Mouse (Mus musculus): Measurements from ENCODE around the gene Pgp. TPM values are rescaled to one million over a fixed set of nuclear protein-coding genes. Genes with fewer than 3 reads are reported as not detected.

The Pgp gene
- total RNA-seq, 2 experiments from 2014 or later: 65.8 to 69.6 TPM

- H3K4me3 ChIP-seq: no peak overlapping the region
- peak in 1 of 2 experiments; percentile 18 for DNase-seq (ENCODE audit: extremely low spot score in 1 of 2, low spot score in 2 of 2)
- intact Hi-C loops (cut with DNase I): no loop called here
- peak overlapping the region; percentile 99; the same call in 1 of the 2 replicates for H3K27ac ChIP-seq
- TF ChIP-seq CTCF (IDR thresholded peaks at IDR 0.05): no peak
Measured at GRCm38 (mm10) chr17:24477053-24477984, 7.1 kb downstream of the Pgp start.

DNA sequence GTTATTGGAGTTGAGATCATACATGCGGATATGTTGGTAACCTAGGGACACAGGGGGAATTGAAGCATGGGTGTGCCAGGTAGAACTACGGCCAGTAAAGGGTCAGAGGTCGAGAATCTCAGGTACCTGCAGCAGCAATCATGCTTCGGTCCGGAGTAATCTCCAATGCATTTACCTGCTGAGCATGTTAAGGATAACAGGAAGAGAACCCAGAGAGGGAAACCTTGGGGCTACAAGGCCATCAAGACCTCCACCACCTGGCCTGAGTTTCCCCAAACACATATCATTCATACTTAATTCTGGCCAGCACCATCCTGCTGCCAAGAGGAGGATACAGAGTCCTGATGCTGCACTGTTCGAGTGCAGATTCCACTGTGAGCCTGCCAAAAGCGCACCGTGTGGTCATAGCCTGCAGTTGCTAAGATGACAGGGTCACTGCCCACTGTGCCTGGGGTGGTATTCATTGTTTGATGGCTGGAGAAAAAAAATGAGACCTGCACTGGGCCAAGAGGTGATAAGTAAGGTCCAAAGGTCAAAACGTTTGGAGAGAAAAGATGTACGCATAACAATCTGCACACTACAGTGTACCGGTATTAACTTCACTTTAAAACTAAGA, 7.9 kb downstream of the Pgp start:
- no peak for TF ChIP-seq CTCF (IDR thresholded peaks at IDR 0.05)
- DNase-seq (ENCODE audit: extremely low spot score in 1 of 2, low spot score in 2 of 2): peak in 1 of 2 experiments; percentile 13
- peak overlapping the region; percentile 92 for H3K4me3 ChIP-seq
- intact Hi-C loops (cut with DNase I): no loop called here
- H3K27ac ChIP-seq: peak overlapping the region; percentile 99

GRCm38 (mm10) chr17:24478663-24479380, 8.6 kb downstream of the Pgp start, which contains the start of gene Mlst8:
TSS of gene Mlst8 (minus strand) at chr17:24479078.
- intact Hi-C loops (cut with DNase I): no loop called here
- Histone ChIP-seq H3K4me3 (peak within 1 kb of the TSS; percentile 92), H3K27ac (peak within 1 kb of the TSS; percentile 99)
- peak; percentile 96 to 98 for DNase-seq (ENCODE audit: extremely low spot score in 1 of 2, low spot score in 2 of 2)
- TF ChIP-seq CTCF (IDR thresholded peaks at IDR 0.05): peak; percentile 89

GRCm38 (mm10) chr17:24479431-24479830, 9.2 kb downstream of the Pgp start:
- TF ChIP-seq CTCF (IDR thresholded peaks at IDR 0.05): no peak
- Histone ChIP-seq H3K27ac (peak overlapping the region; percentile 99), H3K4me3 (peak overlapping the region; percentile 92)
- intact Hi-C loops (cut with DNase I): no loop called here
- DNase-seq (ENCODE audit: extremely low spot score in 1 of 2, low spot score in 2 of 2): no peak

- peak in 1 of 2 experiments; percentile 12 for DNase-seq (ENCODE audit: extremely low spot score in 1 of 2, low spot score in 2 of 2)
- Histone ChIP-seq H3K27ac (no peak overlapping the region), H3K4me3 (no peak overlapping the region)
- intact Hi-C loops (cut with DNase I): no loop called here
- peak; percentile 33 for TF ChIP-seq CTCF (IDR thresholded peaks at IDR 0.05)
Measured at GRCm38 (mm10) chr17:24480201-24480826, 10.1 kb downstream of the Pgp start.

DNA sequence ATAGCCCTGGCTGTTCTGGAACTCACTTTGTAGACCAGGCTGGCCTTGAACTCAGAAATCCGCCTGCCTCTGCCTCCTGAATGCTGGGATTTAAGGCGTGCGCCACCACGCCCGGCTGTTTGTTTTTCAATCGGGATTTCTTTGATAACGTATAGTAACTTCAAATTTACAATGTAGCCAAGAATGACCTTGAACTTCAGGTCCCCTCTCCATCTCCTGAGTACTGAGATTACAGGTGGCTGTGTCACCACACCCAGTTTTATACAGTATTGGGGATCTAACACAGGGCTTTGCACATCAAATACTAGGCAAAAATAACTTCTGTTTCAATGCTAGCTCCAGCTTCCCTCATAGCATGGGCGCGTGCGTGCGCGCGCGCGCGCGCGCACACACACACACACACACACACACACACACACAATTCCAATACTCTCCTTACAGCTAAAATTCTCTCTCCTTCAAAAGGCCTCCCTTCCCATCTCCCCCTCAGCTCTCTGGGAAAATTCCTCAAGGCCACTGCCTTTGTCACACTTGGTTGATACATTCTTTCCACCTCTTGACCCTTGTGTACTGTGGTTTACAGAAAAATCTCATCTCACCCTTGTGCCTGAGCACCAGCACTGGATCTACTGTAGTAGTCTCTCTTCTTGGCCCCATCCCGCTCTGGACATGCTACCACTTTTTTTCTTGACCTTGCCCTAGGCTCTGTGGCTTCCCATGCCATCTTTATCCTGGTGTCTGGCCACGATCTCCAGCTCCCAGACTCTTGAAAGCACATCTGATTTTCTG, 11.0 kb downstream of the Pgp start:
- Histone ChIP-seq H3K4me3 (no peak overlapping the region), H3K27ac (no peak overlapping the region)
- DNase-seq (ENCODE audit: extremely low spot score in 1 of 2, low spot score in 2 of 2): no peak
- intact Hi-C loops (cut with DNase I): no loop called here
- no peak for TF ChIP-seq CTCF (IDR thresholded peaks at IDR 0.05)

DNA sequence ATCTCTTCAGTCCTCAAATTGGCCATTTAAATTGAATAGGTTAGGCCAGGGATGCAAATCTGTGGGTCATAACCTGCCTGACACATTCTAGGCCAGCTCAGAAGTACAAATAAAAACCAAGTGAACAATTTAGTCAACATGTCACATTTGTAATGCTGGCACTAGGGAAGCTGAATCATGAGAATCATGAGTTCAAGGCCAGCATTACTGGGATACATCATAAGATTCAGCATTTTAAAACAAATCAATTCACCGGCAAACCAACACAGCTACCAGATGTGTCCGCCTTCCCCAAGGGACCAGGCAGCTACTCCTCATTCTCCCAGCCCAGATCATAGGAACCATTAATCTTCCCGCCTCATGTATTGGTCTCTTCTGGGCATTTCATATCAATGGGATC, 13.3 kb downstream of the Pgp start:
- H3K27ac ChIP-seq: no peak overlapping the region
- intact Hi-C loops (cut with DNase I): no loop called here
- no peak for TF ChIP-seq CTCF (IDR thresholded peaks at IDR 0.05)

DNA sequence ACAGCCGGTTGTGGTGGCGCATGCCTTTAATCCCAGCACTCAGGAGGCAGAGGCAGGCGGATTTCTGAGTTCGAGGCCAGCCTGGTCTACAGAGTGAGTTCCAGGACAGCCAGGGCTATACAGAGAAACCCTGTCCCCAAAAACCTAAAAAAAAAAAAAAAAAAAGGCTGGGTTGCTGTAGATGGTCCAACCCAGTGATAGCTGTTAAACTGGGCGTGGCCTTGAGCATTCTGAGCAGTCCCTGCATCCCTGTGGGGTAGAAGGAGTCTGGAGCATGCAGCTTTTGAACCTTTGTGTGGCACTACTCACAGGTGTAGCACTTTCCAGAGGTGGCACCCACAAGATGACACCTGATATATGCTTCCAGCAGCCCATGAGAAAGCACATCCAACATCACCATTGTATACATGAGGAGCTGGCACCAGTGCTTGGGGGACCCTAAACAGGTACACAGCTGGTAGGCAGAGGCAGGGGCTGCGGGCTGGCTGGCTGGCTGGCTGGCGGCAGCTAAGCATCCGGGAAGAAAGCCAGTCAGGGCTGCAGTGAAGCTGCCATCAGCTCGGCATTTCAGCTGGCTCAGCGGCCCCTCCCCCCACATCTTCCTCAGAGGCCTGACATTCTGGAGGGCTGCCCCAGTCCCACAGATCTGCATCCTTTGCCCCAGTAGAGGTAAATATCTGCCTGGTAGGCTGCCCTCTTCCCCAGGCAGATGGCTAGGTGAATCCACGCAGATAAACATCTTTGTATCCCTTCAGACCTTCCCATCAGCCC, 15.1 kb downstream of the Pgp start:
- intact Hi-C loops (cut with DNase I): no loop called here
- peak in 1 of 2 experiments; percentile 56 for DNase-seq (ENCODE audit: extremely low spot score in 1 of 2, low spot score in 2 of 2)
- H3K4me3 ChIP-seq: no peak overlapping the region
- H3K27ac ChIP-seq: no peak overlapping the region; the same call in 1 of the 2 replicates
- no peak for TF ChIP-seq CTCF (IDR thresholded peaks at IDR 0.05)

More for the DNA sequence above, 13.3 kb downstream of the Pgp start:
- DNase-seq (ENCODE audit: extremely low spot score in 1 of 2, low spot score in 2 of 2): no peak
- no peak overlapping the region for H3K4me3 ChIP-seq

- intact Hi-C loops (cut with DNase I): no loop called here
- Histone ChIP-seq H3K4me3 (peak within 1 kb of the TSS; percentile 76), H3K27ac (peak within 1 kb of the TSS; percentile 94)
- TF ChIP-seq CTCF (IDR thresholded peaks at IDR 0.05): no peak
- DNase-seq (ENCODE audit: extremely low spot score in 1 of 2, low spot score in 2 of 2): no peak
Measured at GRCm38 (mm10) chr17:24488186-24488661, 18.0 kb downstream of the Pgp start, which contains the start of gene Caskin1. TSS of gene Caskin1 (plus strand) at chr17:24488601.

All from left cerebral cortex, adult 2 months (tissue).